Mouse (Mus musculus): ENCODE measurements around the gene G6pc. TPM values are rescaled to one million over a fixed set of nuclear protein-coding genes. Genes with fewer than 3 reads are reported as not detected.
"Not testable (repeated sequence)": the region's sequence is repeated elsewhere in the genome, so short reads cannot be mapped to it uniquely, and the experiment has no call there.

Gene G6pc
- total RNA-seq (2017): not detected in 2 replicates

GRCm38 (mm10) chr11:101367326-101367935 is at the start of gene G6pc:
Gene G6pc (plus strand): TSS chr11:101367561.
- no peak for ATAC-seq (ENCODE audit: extremely low read depth, insufficient number of reproducible peaks, low FRiP score, poor library complexity, severe bottlenecking)

DNA sequence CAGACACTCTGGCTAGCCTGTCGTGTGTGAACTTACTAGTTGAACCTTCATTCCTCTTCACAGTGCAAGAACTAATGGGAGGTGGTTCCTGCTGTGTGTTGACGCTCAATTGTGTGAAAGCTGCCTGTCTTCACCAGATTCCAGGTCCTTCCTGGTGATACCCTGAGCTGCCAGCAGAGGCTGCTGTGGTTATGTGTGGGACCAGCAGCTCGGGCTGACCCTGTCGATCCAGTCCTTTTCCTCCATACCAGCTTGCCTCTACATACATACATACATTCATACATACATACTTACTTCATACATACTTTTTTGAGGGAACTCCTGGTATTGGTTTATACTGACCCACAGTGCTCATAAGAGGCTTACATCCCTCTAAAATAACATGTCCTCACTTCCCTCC is 43.8 kb upstream of the G6pc start:
- ATAC-seq (ENCODE audit: extremely low read depth, insufficient number of reproducible peaks, low FRiP score, poor library complexity, severe bottlenecking): peak; percentile 33; the same call in 1 of the 2 replicates

DNA sequence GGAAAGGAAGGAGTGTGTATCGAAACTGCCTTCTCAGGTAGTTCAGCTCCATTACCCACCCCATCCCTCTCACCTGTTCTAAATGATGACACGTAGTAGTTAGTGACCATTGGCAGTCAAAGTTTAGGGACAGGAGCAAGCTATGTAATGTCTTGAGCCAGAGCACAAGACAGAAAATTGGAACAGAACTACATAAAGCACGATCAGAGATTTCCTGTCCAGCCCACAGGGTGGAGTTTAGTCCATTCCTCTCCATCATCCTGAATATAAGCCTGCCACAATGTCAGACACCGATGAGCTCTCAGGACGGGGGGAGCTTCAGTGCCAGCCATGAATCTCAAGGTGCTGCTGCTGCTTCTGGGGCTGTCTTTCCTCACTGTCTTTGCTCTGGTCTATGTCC is 42.6 kb upstream of the G6pc start, which contains the start of gene Aoc2:
Gene Aoc2, plus strand, starts transcription at position 301 of the 400 bp plus-strand sequence.
- no peak for ATAC-seq (ENCODE audit: extremely low read depth, insufficient number of reproducible peaks, low FRiP score, poor library complexity, severe bottlenecking)

DNA sequence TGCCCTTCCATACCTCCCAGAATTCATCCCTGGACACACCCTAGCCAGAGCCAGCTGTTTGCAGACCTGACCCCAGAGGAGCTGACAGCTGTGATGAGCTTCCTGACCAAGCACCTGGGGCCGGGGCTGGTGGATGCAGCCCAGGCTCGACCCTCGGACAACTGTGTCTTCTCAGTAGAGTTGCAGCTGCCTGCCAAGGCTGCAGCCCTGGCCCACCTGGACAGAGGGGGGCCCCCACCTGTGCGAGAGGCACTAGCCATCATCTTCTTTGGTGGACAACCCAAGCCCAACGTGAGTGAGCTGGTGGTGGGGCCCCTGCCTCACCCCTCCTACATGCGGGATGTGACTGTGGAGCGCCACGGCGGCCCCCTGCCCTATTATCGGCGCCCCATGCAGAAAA is 42.2 kb upstream of the G6pc start:
- ATAC-seq (ENCODE audit: extremely low read depth, insufficient number of reproducible peaks, low FRiP score, poor library complexity, severe bottlenecking): not testable (repeated sequence)

DNA sequence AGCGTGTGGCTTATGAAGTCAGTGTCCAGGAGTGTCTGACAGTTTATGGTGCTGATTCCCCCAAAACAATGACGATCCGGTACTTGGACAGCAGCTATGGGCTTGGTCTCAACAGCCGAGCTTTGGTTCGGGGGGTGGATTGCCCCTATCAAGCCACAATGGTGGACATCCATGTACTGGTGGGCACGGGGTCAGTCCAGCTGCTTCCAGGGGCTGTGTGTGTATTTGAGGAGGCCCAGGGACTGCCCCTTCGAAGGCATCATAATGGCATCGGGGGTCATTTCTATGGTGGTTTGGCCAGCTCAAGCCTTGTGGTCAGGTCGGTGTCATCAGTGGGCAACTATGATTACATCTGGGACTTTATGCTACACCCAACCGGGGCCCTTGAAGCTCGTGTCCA is 41.2 kb upstream of the G6pc start:
- ATAC-seq (ENCODE audit: extremely low read depth, insufficient number of reproducible peaks, low FRiP score, poor library complexity, severe bottlenecking): no peak

- ATAC-seq (ENCODE audit: extremely low read depth, insufficient number of reproducible peaks, low FRiP score, poor library complexity, severe bottlenecking): no peak
Measured at GRCm38 (mm10) chr11:101327311-101327710, 40.0 kb upstream of the G6pc start.

DNA sequence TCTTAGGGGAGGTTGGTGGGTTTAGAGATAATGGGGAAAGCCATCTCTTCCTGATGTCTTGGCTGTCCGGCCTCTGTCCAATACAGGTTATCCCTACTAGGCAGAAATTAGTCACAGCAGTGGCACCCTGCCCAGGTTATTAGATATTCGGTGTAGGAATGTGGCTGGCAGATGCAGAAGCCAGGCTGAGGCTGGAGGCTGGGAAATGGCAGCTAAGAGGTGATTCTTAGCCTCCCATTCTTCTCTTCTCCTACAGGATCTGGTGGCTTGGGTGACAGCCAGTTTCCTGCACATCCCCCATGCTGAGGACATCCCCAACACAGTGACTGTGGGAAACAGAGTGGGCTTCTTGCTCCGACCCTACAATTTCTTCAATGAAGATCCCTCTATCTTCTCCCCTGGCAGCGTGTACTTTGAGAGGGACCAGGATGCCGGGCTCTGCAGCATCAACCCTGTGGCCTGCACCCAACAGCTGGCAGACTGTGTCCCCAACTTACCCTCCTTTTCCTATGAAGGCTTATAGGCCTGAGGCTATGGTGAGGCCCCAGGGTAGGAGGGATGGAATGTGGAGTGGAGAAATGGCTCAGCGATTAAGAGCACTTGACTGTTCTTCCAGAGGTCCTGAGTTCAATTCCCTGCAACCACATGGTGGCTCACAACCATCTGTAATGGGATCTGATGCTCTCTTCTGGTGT is 38.3 kb upstream of the G6pc start:
- no peak for ATAC-seq (ENCODE audit: extremely low read depth, insufficient number of reproducible peaks, low FRiP score, poor library complexity, severe bottlenecking)

- ATAC-seq (ENCODE audit: extremely low read depth, insufficient number of reproducible peaks, low FRiP score, poor library complexity, severe bottlenecking): no peak
Measured at GRCm38 (mm10) chr11:101330371-101330924, 36.9 kb upstream of the G6pc start, which contains the start of gene Aoc3. Gene Aoc3 (plus strand): TSS chr11:101330605.

GRCm38 (mm10) chr11:101330961-101331360 is 36.4 kb upstream of the G6pc start:
- ATAC-seq (ENCODE audit: extremely low read depth, insufficient number of reproducible peaks, low FRiP score, poor library complexity, severe bottlenecking): not testable (repeated sequence)

DNA sequence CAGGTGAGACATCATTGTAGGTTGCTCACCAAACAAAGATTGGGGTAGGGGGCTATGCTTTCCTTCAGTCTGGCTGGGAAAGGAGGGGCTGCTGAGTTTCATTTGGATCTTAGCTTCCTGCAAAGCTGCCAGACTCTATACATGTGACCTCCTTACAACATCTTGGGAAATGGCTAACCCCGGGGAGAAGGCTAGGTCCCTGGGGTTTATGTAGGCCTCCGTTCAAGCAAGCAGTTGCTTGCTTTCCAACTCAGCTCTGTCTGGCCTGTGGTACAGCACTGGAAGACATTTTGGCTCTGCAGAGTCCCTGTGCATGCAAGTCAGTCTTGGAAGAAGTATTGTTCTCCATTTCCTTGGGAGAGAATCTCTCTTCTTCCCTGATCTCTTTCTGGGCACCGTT is 34.8 kb upstream of the G6pc start:
- ATAC-seq (ENCODE audit: extremely low read depth, insufficient number of reproducible peaks, low FRiP score, poor library complexity, severe bottlenecking): no peak

DNA sequence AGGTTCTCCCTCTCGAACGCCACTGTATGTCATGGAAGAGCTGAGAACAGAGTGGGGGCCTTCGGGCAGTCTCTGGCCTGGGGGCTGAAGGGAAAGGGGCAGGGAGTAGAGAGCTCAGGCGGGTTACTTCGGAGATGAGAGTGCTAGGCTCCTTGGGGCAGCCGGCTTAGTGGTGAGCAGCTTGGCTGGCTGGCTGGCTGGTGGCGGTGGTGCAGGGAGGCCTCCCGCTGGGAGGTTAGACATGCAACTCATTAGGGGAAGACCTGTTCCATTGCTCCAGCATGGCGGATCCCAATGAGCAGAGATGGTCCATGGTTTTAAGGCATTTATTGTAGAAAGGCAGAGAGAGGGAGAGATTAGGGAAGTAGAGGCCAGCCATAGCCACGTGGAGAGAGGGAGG is 33.3 kb upstream of the G6pc start:
- no peak for ATAC-seq (ENCODE audit: extremely low read depth, insufficient number of reproducible peaks, low FRiP score, poor library complexity, severe bottlenecking)

GRCm38 (mm10) chr11:101334516-101334915 is 32.8 kb upstream of the G6pc start:
- ATAC-seq (ENCODE audit: extremely low read depth, insufficient number of reproducible peaks, low FRiP score, poor library complexity, severe bottlenecking): no peak

- no peak for ATAC-seq (ENCODE audit: extremely low read depth, insufficient number of reproducible peaks, low FRiP score, poor library complexity, severe bottlenecking)
Measured at GRCm38 (mm10) chr11:101335685-101336084, 31.7 kb upstream of the G6pc start.

DNA sequence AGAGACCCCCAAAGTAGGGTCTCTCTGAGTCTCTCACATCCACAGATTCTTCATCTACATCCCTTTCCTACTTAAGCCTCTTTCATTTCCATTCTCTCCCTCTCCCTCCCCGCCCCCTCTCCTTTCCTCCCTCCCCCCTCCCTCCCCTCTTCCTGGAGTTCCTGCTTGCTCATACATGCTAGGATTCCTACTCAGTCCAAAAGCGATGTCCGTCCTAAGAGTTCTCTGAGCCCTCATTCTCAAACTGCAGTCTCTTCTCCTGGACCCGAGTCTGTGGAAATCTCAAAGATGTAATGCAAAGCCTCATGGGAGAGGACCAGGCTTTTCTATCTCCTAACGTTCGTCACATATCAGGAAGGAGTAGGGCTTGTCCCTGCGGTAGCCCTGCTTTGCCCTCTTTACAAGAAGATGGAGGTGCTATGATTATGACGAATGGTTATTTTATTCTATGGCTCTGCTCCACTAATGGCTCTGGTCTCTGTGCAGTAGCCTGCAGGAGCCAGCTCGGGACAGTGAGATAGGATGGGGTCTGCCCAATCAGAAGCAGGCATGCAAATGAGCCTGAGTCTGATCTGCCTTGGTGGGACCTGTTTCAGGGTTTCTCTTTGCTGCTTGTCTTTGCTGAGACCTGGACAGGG is 29.1 kb upstream of the G6pc start:
- ATAC-seq (ENCODE audit: extremely low read depth, insufficient number of reproducible peaks, low FRiP score, poor library complexity, severe bottlenecking): no peak

DNA sequence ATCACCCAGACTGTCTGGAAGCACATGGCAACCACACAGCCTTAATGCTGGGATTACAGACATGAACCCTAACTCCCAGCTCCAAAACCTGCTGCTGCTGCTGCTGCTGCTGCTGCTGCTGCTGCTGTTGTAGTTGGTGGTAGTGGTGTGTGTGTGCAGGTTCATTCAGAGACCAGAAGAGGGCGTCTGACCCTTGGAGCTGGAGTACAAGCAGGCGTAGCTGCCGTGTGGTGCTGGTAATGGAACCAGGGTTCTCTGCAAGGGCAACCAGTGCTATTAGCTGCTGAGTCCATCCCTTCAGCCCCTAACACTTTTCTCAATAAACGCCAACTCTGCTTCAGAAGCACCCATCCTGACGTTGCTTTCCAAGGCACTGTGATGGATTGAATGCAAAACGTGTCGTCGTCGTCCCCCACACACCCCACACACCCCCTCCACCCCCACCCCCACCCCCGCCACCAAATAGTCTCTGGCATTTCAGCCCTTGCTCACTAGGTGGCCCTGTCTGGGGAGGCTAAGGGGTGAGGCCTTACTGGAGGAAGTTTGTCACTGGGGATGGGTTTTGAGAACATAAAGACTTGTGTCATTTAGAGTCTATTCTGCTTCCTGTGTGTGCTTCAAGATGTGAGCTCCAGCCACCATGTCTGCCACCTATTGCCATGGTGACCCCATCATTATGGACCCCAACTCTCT is 20.1 kb upstream of the G6pc start:
- ATAC-seq (ENCODE audit: extremely low read depth, insufficient number of reproducible peaks, low FRiP score, poor library complexity, severe bottlenecking): no peak

DNA sequence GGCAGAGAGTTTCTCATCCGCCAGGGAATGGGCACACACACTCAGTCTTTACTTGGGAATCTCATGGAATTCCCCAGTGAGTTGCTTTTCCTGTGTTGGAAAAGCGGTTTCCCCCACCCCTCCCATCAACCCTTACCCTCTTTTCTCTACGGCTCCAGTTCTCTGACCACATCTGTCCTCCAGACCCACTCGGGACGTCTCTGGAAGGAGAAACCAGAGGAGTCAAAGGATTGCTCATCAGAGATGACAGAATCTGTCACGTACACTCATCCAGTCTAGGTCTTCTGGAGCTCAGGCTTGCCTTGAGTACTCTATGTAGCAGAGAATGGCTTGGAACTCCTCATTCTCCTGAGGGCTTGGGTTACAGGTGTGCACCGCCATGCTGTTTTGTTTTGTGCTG is 18.6 kb upstream of the G6pc start:
- no peak for ATAC-seq (ENCODE audit: extremely low read depth, insufficient number of reproducible peaks, low FRiP score, poor library complexity, severe bottlenecking)

GRCm38 (mm10) chr11:101349216-101349615 is 18.1 kb upstream of the G6pc start:
- no peak for ATAC-seq (ENCODE audit: extremely low read depth, insufficient number of reproducible peaks, low FRiP score, poor library complexity, severe bottlenecking)

- ATAC-seq (ENCODE audit: extremely low read depth, insufficient number of reproducible peaks, low FRiP score, poor library complexity, severe bottlenecking): no peak
Measured at GRCm38 (mm10) chr11:101351100-101351720, 16.2 kb upstream of the G6pc start.

- ATAC-seq (ENCODE audit: extremely low read depth, insufficient number of reproducible peaks, low FRiP score, poor library complexity, severe bottlenecking): no peak
Measured at GRCm38 (mm10) chr11:101351721-101352111, 15.6 kb upstream of the G6pc start.
